Mouse (Mus musculus) kidney, adult 2 months (tissue): ENCODE measurements at regions not wholly inside any gene's neighbourhood (a gene's known extent, or its start where the extent isn't known, plus 50 kb on each side); places are given as distances from the start of the nearest gene placed in this dataset.

Experiments used
- DNase-seq: peaks from one replicate; pipeline ENCODE4 v3.0.0; 2021
- H3K27ac ChIP-seq: fragments of 200-500 bp; 2 replicates; pipeline ENCODE4 v1.5.1; 2012; ENCODE audit warnings: low read depth, low read length, control low read depth, inconsistent platforms; ENCODE audit not compliant: insufficient read depth
- H3K27me3 ChIP-seq: fragments of 200-500 bp; replicated peaks from 2 replicates; pipeline ENCODE4 v1.6.1; 2012; ENCODE audit warnings: mild to moderate bottlenecking, moderate library complexity, low read length, inconsistent platforms; ENCODE audit not compliant: control insufficient read depth, insufficient read depth
- H3K36me3 ChIP-seq: fragments of 200-500 bp; 2 replicates; pipeline ENCODE4 v1.6.1; 2012; ENCODE audit warnings: mild to moderate bottlenecking, moderate library complexity, low read length, inconsistent platforms; ENCODE audit not compliant: control insufficient read depth, insufficient read depth
- H3K4me1 ChIP-seq: fragments of 200-500 bp; 2 replicates; pipeline ENCODE4 v1.6.1; 2011; ENCODE audit warnings: low read length; ENCODE audit not compliant: control insufficient read depth, insufficient read depth
- H3K4me3 ChIP-seq: fragments of 200-500 bp; 2 replicates; pipeline ENCODE4 v1.5.1; 2011; ENCODE audit warnings: mild to moderate bottlenecking, low read depth, low read length, control low read depth; ENCODE audit not compliant: insufficient read depth
- CTCF ChIP-seq: fragments of 200-500 bp; conservative IDR thresholded peaks from 2 replicates; pipeline ENCODE4 v1.5.1; 2011; ENCODE audit warnings: low read depth, mild to moderate bottlenecking, control low read depth, low read length, moderate library complexity, mixed read lengths; ENCODE audit not compliant: insufficient read depth, insufficient read length
- POLR2A ChIP-seq: fragments of 200-500 bp; IDR thresholded peaks from one replicate; pipeline ENCODE4 v1.6.1; 2011; ENCODE audit warnings: low read depth, low read length, control low read depth
- WGBS: fragments of 180-500 bp; shearing (Covaris S2); methylation state at CpG from one replicate; pipeline ENCODE4 v1.1.7; 2018; 5-methylcytosine and 5-hydroxymethylcytosine counted together

DNA sequence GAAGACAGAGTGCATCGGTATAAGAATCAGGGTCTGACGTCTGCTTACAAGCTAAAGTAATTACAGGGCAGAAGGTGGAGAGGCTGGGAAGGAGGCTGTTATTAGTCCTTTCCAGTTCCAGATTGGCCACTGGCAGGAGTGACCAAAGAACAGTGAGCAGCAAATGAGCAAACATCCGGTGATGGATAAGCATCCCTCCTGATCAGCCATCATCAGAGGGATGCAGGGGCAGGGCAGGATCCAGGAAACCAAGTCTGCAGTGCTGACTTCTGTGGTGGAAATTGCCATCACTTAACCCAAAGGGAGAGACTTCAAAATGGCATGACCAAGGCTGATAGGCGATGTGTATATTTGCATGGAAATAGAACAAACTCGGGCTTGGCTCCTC lies 73.8 kb downstream of the Il9r start:
- Histone ChIP-seq H3K36me3 (no peaks in the 10 kb centered on the region), H3K4me3 (no peak overlapping the region), H3K27ac (no peak overlapping the region), H3K27me3 (no peaks in the 10 kb centered on the region), H3K4me1 (no peaks in the 10 kb centered on the region)
- no peak for DNase-seq
- TF ChIP-seq CTCF, result no peak
- TF ChIP-seq POLR2A, result no peak
- 78% methylated on average over 5 of the region's 5 CpGs for WGBS

DNA sequence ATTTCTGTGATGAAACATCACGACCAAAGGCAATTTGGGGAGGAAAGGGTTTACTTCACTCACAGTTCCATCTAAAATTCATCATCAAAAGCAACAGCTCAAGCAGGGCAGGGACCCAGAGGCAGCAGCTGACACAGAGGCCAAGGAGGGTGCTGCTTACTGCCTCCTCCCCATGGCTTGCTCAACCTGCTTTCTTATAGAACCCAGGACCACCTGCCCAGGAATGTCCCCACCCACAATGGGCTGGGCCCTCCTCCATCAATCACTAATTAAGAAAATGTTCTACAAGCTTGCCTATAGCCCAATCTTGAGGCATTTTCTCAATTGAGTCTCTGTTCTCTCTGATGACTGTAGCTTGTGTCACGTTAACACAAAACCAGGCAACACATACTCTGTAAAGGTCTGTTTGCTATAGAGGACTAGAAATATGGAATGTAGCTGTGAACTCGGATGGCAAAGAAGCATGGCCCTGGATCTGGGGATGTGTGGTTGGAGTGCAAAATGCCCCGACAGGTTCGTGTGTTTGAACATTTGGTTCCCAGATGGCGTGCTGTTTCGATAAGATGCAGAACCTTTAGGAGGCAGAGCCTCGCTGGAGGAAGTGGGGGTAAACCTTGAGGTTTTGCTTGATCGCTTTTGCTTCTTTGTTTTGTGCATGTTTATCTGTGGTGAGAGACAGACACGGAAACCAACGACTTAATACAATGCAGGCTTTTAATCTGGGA lies 74.3 kb downstream of the Il9r start:
- DNase-seq, result no peak
- TF ChIP-seq POLR2A (no peak), CTCF (no peak)
- WGBS, result 60% methylated on average over 11 of the region's 11 CpGs
- Histone ChIP-seq H3K27me3 (no peaks in the 10 kb centered on the region), H3K27ac (no peak overlapping the region), H3K36me3 (no peaks in the 10 kb centered on the region), H3K4me3 (no peak overlapping the region), H3K4me1 (no peaks in the 10 kb centered on the region)

DNA sequence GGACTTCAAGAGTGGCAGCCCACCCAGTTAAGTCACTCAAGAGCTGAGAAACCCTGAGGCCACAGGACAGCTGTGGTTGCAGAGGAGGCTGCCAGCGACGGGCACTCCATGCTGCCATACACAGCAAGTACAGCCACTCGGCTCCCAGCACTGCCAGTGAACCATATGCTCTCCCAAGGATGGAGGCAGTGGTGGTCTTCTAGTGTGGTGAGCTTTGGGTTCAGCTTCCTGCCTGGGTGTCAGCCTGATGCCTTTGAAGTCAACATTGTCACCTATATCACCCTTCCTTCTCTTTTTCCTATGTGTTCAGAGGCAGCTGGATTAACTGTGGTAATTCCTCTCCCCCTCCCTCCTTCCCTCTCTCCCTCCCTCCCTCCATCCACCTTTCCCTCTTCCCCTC lies 79.5 kb downstream of the Il9r start:
- Histone ChIP-seq H3K27ac (no peak overlapping the region), H3K4me1 (0 out of 2 replicates have a peak, but pooled peaks cover 7% of the 10 kb centered on the region), H3K27me3 (no peaks in the 10 kb centered on the region), H3K36me3 (no peaks in the 10 kb centered on the region), H3K4me3 (no peak overlapping the region)
- no peak for DNase-seq
- TF ChIP-seq CTCF (no peak), POLR2A (no peak)
- WGBS, result 94% methylated on average over 3 of the region's 3 CpGs

DNA sequence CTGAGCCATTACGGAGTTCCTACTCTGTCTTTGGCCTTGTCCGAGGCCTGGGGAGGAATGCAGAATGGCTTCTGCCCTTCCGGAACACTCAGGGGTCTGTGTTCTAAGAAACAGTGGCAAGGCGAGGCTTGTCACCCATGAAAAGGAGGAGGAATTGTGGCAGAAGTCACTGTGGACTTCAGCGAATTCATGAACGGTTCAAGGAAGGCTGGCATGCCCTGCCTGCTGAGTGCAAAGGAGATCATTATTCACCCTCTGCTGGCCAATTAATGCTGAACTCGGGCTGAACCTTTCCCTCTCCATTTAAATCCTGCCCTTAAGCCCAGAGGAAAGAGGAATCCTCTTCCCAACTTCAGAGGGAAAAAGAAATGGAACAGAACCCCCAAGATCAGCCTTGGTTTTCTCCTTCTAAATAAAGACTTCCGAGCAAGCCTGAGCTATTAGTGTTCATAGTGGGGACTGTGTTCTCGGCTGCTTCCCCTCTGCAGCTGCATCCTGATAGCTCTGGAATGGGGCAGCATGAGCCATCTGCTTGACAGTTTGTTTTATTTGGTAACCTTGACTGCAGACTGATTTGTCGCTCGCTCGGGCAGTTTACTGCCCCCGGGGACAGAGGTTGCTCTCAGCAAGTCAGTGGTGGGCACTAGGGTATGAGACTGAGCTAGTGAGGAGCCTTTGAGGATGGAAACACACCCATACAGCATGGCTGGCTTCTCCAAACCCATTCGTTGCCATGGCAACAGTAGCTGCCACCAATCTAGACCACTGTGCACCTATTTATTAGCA lies 81.0 kb downstream of the Il9r start:
- 29% methylated on average over 14 of the region's 14 CpGs for WGBS
- H3K27ac ChIP-seq, result no peak overlapping the region
- peak; percentile 71 for DNase-seq

DNA sequence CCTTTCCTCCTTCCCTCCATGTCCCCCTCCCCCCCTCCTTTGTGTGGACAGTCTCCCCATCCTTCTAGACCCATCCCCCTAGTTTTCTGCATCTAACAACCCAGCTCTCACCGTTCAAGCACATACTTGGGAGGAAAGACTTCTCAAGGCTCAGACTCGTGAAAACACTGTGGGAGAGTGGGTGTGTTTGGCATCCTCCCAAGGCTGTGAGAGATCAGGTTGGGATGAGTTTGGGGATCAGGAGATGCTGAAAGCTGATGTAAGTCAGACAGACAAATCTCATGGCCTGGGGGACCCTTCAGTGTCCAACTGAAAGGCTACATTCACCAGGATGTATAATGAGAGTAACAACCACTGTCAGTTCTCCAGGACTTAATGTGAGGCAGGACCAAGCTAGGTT lies 82.1 kb downstream of the Il9r start:
- no peak for DNase-seq
- Histone ChIP-seq H3K4me3 (no peak overlapping the region), H3K4me1 (0 out of 2 replicates have a peak, but pooled peaks cover 7% of the 10 kb centered on the region), H3K27ac (no peak overlapping the region), H3K27me3 (no peaks in the 10 kb centered on the region), H3K36me3 (no peaks in the 10 kb centered on the region)
- TF ChIP-seq POLR2A, result no peak
- TF ChIP-seq CTCF, result no peak
- 66% methylated on average over 2 of the region's 2 CpGs for WGBS

More for the DNA sequence above, 81.0 kb downstream of the Il9r start:
- TF ChIP-seq CTCF (no peak), POLR2A (no peak)
- Histone ChIP-seq H3K36me3 (no peaks in the 10 kb centered on the region), H3K27me3 (no peaks in the 10 kb centered on the region), H3K4me3 (no peak overlapping the region), H3K4me1 (0 out of 2 replicates have a peak, but pooled peaks cover 7% of the 10 kb centered on the region)

DNA sequence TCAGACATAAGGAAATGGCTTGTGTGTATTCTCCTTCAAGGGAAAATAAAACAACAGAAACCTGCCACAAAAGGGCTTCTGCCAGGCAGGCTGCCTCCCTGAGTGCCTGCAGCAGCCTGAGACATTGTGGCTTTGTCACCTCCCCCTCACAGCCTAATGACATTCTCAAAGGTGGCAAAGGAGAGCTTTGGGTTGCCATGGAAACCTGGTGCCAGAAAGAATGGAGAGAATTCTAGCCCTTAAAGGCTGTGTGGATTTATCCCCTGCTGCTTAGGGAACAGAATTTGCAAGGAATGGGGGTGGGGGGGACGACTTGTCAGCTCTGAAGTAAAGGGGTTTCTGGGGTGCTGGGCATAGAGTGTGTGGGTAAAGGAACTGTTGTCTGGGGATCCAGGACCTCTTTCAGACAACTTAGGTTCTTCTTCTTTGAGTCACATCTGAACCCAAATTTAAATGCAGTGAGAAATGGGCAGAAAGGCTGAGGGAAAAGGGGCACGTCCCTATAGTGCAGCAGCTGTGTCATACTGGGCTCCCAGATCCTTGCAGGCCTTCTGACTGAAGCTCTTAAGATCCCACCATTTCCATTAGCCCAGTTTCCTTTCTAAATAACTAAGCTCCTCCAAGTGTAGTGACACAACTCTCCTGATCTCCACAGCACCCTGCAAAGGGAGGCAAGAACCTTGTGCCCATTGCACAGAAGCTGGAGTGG lies 86.8 kb downstream of the Il9r start:
- 68% methylated on average over 2 of the region's 2 CpGs for WGBS
- no peak for TF ChIP-seq POLR2A
- TF ChIP-seq CTCF, result no peak
- no peak overlapping the region for H3K4me3 ChIP-seq
- no peak for DNase-seq
- H3K27me3 ChIP-seq, result no peaks in the 10 kb centered on the region
- H3K4me1 ChIP-seq, result 0 out of 2 replicates have a peak, but pooled peaks cover under 1% of the 10 kb centered on the region
- no peak overlapping the region for H3K27ac ChIP-seq
- no peaks in the 10 kb centered on the region for H3K36me3 ChIP-seq

DNA sequence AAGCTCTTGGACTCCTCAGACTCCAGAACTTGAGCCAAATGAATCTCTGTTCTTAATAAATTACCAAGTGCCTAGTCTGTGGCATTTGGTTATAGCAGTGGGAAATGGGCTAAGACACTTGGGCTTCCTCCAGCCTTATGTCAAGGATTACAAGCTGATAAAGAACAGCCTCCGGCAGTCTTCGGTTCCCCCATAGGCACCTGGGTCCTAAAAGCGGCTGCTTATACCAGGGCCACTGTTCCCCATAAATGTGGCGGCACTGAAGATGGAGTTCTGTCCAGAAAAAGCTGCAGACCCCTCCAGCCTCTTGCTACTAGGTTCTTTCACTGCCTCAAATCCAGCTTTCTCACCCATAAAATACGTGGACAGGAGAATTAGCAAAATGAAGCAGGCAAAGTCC lies 87.6 kb downstream of the Il9r start:
- H3K36me3 ChIP-seq, result no peaks in the 10 kb centered on the region
- no peaks in the 10 kb centered on the region for H3K4me1 ChIP-seq
- TF ChIP-seq CTCF, result no peak
- no peak for TF ChIP-seq POLR2A
- no peak overlapping the region for H3K27ac ChIP-seq
- H3K27me3 ChIP-seq, result no peaks in the 10 kb centered on the region
- H3K4me3 ChIP-seq, result no peak overlapping the region
- DNase-seq, result peak; percentile 27
- 57% methylated on average over 5 of the region's 5 CpGs for WGBS
